Mouse (Mus musculus) Patski (cell line): Measurements from ENCODE around the gene D5Ertd579e. TPM values are rescaled to one million over a fixed set of nuclear protein-coding genes. Genes with fewer than 3 reads are reported as not detected.
A peak's percentile ranks its signal among the peaks of the same experiment; 100 is the strongest.

Experiments
- ATAC-seq: fragments of 100-300 bp; one replicate; pipeline ENCODE4 v1.8.0; 2021
- CTCF ChIA-PET: fragments of 350-600 bp; sonication (Branson Sonifier 250); formaldehyde crosslinking; loops from one replicate; lab custom pipeline; 2022; ENCODE audit warnings: inconsistent platforms; lab: Charles Lee
- POLR2A ChIA-PET: fragments of 350-600 bp; sonication (Branson Sonifier 250); formaldehyde crosslinking; loops from one replicate; lab custom pipeline; 2022; ENCODE audit warnings: antibody characterized with exemption, inconsistent platforms; lab: Charles Lee
- DNase-seq: peaks from one replicate; pipeline ENCODE4 v3.0.0-alpha.2; 2011; ENCODE audit warnings: low read depth, low spot score
- H3K27me3 ChIP-seq: fragments of 371-371 bp; one replicate; pipeline ENCODE4 v1.5.1; 2021
- CTCF ChIP-seq: fragments of 100-300 bp; IDR thresholded peaks from one replicate; pipeline ENCODE4 v1.5.1; 2021
- in situ Hi-C: fragments of 300-500 bp; cut with MboI; formaldehyde crosslinking; loops from 3 replicates; pipeline ENCODE4 v1.11.1; 2018; ENCODE audit warnings: low pct_unique_long_range_greater_than_20kb, mixed read lengths
- polyA plus RNA-seq: library from polyadenylated mRNA; unstranded; gene quantifications from one replicate; pipeline ENCODE4 v1.2.3, GENCODE M21; 2021

The D5Ertd579e gene
- polyA plus RNA-seq, 1 experiment from 2014 or later, result 71.5 TPM

GRCm38 (mm10) chr5:36581259-36581923 lies 114.4 kb downstream of the D5Ertd579e start:
- H3K27me3 ChIP-seq, result peaks cover 4% of the 10 kb centered on the region
- DNase-seq (no peak), ATAC-seq (no peak)
- TF ChIP-seq CTCF, result no peak
- POLR2A ChIA-PET, result interaction anchor here (1.2 kb wide), 2 partner anchors 52 to 58 kb away, joined by 3 to 5 read pairs; no protein-coding TSS in a partner anchor
- in situ Hi-C loops, result loop anchor here (5.0 kb wide), 1 partner anchor 54 kb away; no protein-coding TSS in a partner anchor
- CTCF ChIA-PET, result interaction anchor here (1.0 to 1.2 kb wide), 2 partner anchors 12 to 18 kb away, joined by 3 to 5 read pairs; no protein-coding TSS in a partner anchor

GRCm38 (mm10) chr5:36579967-36580366 lies 115.9 kb downstream of the D5Ertd579e start:
- H3K27me3 ChIP-seq, result no peaks in the 10 kb centered on the region
- DNase-seq (no peak), ATAC-seq (no peak)
- no peak for TF ChIP-seq CTCF
- in situ Hi-C loops, result loop anchor here (5.0 kb wide), 1 partner anchor 53 kb away; no protein-coding TSS in a partner anchor
- ChIA-PET CTCF (interaction anchor here (1.6 to 2.7 kb wide), 2 partner anchors 12 to 50 kb away, joined by 6 to 7 read pairs; no protein-coding TSS in a partner anchor), POLR2A (interaction anchor here (0.7 kb wide), 1 partner anchor 132 kb away, joined by 3 read pairs; no protein-coding TSS in a partner anchor)

DNA sequence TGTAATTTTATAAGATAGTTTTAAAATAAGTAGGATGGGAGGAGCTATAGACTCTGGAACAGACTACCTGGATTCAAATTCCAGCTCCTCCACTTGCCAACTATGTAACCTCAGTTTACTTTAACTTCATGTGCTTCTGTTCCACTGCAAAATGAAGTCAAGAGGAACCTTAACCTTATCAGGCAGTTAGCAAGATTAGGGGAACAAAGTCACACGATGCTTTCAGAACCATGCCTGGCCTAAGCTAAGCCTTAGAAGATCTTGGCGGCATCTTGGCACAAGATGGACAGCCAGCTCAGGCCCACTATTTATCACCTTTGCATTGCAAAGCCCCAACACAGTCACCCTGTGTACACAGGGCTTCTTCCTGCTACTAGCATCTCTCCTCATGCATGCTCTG lies 116.8 kb downstream of the D5Ertd579e start:
- no peak for TF ChIP-seq CTCF
- ChIA-PET CTCF (interaction anchor here (1.5 to 2.7 kb wide), 3 partner anchors 11 to 49 kb away, joined by 3 to 7 read pairs (median 6); no protein-coding TSS in a partner anchor), POLR2A (no interaction called here)
- no peak for ATAC-seq
- no peak for DNase-seq
- H3K27me3 ChIP-seq, result no peaks in the 10 kb centered on the region
- in situ Hi-C loops, result no loop called here

DNA sequence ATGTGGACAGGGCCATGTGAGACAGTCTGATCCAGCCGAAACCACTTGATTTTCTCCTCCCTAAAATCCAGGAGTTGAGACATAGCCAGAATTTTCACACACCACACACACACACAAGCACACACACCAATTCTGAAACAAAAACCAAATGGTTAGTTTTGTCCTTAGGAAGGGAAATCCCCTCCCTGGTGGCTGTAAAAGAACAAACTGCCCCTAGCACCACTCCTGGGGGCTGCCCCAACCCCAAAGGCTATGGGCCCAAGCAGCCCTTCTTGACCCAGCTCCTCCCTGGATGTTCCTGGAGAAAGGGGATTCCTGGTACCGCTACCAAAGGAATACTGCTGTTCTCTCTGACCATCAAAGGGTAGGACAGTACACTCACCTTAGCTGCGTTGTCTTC lies 119.4 kb downstream of the D5Ertd579e start:
- no peak for ATAC-seq
- no peaks in the 10 kb centered on the region for H3K27me3 ChIP-seq
- ChIA-PET POLR2A (no interaction called here), CTCF (interaction anchor here (0.8 to 0.9 kb wide), 2 partner anchors 11 to 114 kb away, joined by 3 read pairs; no protein-coding TSS in a partner anchor)
- in situ Hi-C loops, result no loop called here
- TF ChIP-seq CTCF, result no peak
- DNase-seq, result no peak

DNA sequence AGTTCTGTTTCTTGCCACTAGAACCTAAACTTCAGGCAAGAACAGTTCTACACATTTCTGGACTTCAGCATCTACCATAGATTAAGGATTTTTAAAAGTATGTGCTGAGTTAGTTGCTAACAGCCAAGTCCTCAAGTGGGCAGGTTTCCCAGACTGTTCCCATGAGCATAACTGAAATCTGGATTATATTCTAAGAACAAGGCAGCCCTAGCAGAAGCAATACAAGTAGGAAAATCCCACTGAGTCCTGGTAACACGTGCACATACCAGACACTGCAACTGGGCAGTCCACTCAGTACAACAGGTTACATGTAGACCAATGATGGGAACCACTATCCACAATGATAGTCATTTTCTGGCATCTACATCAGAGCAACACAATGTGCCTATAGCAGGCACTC lies 120.1 kb downstream of the D5Ertd579e start:
- DNase-seq, result no peak
- no peak for TF ChIP-seq CTCF
- in situ Hi-C loops, result no loop called here
- ChIA-PET CTCF (interaction anchor here (0.7 to 0.9 kb wide), 2 partner anchors 59 to 113 kb away, joined by 3 read pairs; no protein-coding TSS in a partner anchor), POLR2A (no interaction called here)
- no peaks in the 10 kb centered on the region for H3K27me3 ChIP-seq
- ATAC-seq, result no peak

- ChIA-PET CTCF (interaction anchor here (0.7 kb wide), 1 partner anchor 58 kb away, joined by 3 read pairs; no protein-coding TSS in a partner anchor), POLR2A (no interaction called here)
- no peaks in the 10 kb centered on the region for H3K27me3 ChIP-seq
- DNase-seq (no peak), ATAC-seq (no peak)
- no peak for TF ChIP-seq CTCF
- in situ Hi-C loops, result no loop called here
Measured at GRCm38 (mm10) chr5:36575227-36575626, 120.6 kb downstream of the D5Ertd579e start.

DNA sequence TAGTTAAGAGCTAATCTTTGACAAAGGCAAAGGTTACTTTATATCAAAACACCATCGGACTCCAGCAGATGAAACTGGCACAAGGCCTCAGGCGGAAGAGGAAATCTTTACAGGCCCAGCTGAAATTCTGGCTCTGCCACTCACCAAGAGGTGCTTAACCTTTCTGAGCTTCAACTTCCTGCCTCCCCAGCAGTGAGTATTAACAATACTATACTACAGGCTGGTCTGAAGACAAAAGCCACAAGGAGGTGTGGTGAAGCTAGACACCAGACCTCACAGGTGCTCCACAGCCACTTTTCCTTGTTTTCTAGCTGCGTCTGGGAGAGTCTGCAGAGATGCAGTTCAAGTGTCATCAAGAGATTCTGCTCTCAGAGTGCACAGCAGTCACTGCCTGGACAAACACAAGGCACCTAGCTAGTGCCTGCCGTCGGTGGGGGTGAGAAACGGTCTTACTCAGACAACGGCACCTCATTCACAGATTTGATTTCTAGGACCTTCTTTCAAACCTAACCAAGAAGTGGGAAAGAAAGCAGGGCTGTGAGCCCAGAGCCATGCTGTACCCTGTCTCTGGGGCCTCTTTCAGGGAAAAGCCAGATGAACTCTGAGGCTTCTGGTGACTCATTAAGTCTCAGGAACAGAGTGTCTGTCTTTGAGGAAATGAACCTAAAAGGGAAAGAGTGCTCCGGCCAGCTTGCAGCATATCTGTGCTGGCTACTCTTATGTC lies 121.5 kb downstream of the D5Ertd579e start:
- ChIA-PET CTCF (interaction anchor here (0.8 to 1.8 kb wide), 9 partner anchors 12 to 112 kb away, joined by 3 to 6 read pairs (median 3); no protein-coding TSS in a partner anchor), POLR2A (interaction anchor here (1.1 kb wide), 1 partner anchor 16 kb away, joined by 3 read pairs; no protein-coding TSS in a partner anchor)
- no peaks in the 10 kb centered on the region for H3K27me3 ChIP-seq
- no peak for TF ChIP-seq CTCF
- DNase-seq (no peak), ATAC-seq (peak; percentile 69)
- in situ Hi-C loops, result no loop called here

- in situ Hi-C loops, result no loop called here
- ChIA-PET CTCF (interaction anchor here (1.1 to 1.8 kb wide), 5 partner anchors 11 to 111 kb away, joined by 3 to 6 read pairs (median 3); no protein-coding TSS in a partner anchor), POLR2A (interaction anchor here (1.1 kb wide), 1 partner anchor 16 kb away, joined by 3 read pairs; no protein-coding TSS in a partner anchor)
- H3K27me3 ChIP-seq, result no peaks in the 10 kb centered on the region
- DNase-seq, result no peak
- ATAC-seq, result no peak
- no peak for TF ChIP-seq CTCF
Measured at GRCm38 (mm10) chr5:36573354-36573753, 122.5 kb downstream of the D5Ertd579e start.

DNA sequence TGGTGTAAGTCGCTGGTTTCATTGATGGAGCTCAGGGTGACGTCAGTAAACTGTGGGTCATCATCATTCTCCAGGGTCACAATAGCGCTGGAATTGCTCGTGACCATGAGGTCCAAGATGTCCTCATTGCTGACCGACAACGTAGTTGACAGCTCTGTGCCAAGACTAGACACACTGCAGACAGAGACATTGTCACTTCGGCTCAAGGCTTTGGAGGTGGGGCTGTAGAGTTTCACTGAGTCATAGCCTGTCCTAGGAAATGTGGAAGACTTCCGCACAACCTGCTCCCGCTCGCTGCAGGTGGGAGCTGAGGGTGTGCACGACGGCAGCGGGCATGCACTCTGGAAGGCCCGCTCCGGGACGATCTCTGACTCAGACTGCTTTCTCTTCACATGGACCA lies 124.5 kb downstream of the D5Ertd579e start:
- ATAC-seq, result no peak
- ChIA-PET CTCF (no interaction called here), POLR2A (no interaction called here)
- no peaks in the 10 kb centered on the region for H3K27me3 ChIP-seq
- no peak for DNase-seq
- in situ Hi-C loops, result no loop called here
- no peak for TF ChIP-seq CTCF

GRCm38 (mm10) chr5:36570546-36571245 lies 125.1 kb downstream of the D5Ertd579e start:
- no peak for ATAC-seq
- in situ Hi-C loops, result no loop called here
- ChIA-PET CTCF (no interaction called here), POLR2A (no interaction called here)
- no peaks in the 10 kb centered on the region for H3K27me3 ChIP-seq
- TF ChIP-seq CTCF, result no peak
- DNase-seq, result no peak
